8 mouse cellular contexts compared by ENCODE assay signal in genomic region chr6:86395969-86396368, GRCm38 (mm10). TPM values are rescaled to one million over a fixed set of nuclear protein-coding genes. Genes with fewer than 3 reads are reported as not detected.
A peak's percentile ranks its signal among the peaks of the same experiment; 100 is the strongest.
DNase-seq lines count a peak whose midpoint lies in the region; ATAC-seq and TF ChIP-seq lines count a peak whose summit lies in the region.

No protein-coding gene starts in this region.

- ATAC-seq in heart, embryonic 14.5 days (ENCODE audit: insufficient number of reproducible peaks, insufficient read depth, low FRiP score, low read depth): no peak
- peak; percentile 0; the same call in 1 of the 2 replicates for ATAC-seq in hindbrain, embryonic 13.5 days (ENCODE audit: low FRiP score)
- no peak for ATAC-seq in midbrain, embryonic 12.5 days (ENCODE audit: low FRiP score, low read depth)

- H3K27me3 ChIP-seq in heart, embryonic 14.5 days (ENCODE audit: control insufficient read depth, insufficient read depth, low read length): no peaks in the 10 kb centered on the region
- no peaks in the 10 kb centered on the region for H3K27me3 ChIP-seq in MEL (ENCODE audit: control insufficient read depth in 1 of 2, insufficient read depth in 2 of 2, low read length in 2 of 2)
- no peaks in the 10 kb centered on the region; the same call in 1 of the 2 replicates for H3K27me3 ChIP-seq in hindbrain, embryonic 13.5 days
- 0 out of 2 replicates have a peak, but pooled peaks cover 4% of the 10 kb centered on the region for H3K27me3 ChIP-seq in midbrain, embryonic 12.5 days

- WGBS in heart, embryonic 14.5 days: 22% methylated on average over 10 of the region's 10 CpGs
- WGBS in hindbrain, embryonic 13.5 days: 14% methylated on average over 10 of the region's 10 CpGs
- WGBS in midbrain, embryonic 12.5 days: 40% methylated on average over 10 of the region's 10 CpGs

- peak in 1 of 2 experiments; percentile 48; a peak in 2 of 4 replicates for TF ChIP-seq EP300 in MEL (IDR thresholded peaks at IDR 0.05; ENCODE audit: low read depth in 1 of 2, low read length in 2 of 2)

- TF ChIP-seq POLR2A in MEL (IDR thresholded peaks at IDR 0.05; ENCODE audit: control insufficient read depth in 1 of 2, insufficient read depth in 1 of 2, low read depth in 1 of 2, low read length in 2 of 2, poor library complexity in 1 of 2): no peak

- H3K9ac ChIP-seq in heart, embryonic 14.5 days (ENCODE audit: low read length): peak overlapping the region; percentile 91
- H3K9ac ChIP-seq in MEL (ENCODE audit: control insufficient read depth, low read depth, low read length, poor library complexity, severe bottlenecking): peak overlapping the region; percentile 82
- H3K9ac ChIP-seq in hindbrain, embryonic 13.5 days: peak overlapping the region; percentile 96
- H3K9ac ChIP-seq in midbrain, embryonic 12.5 days (replicated peaks): peak overlapping the region; percentile 90

- no peak overlapping the region for H3K27ac ChIP-seq in heart, embryonic 14.5 days (replicated peaks in 1 of 2; ENCODE audit: control insufficient read depth in 1 of 2, insufficient read depth in 1 of 2, low read depth in 2 of 2, low read length in 2 of 2)
- H3K27ac ChIP-seq in MEL (ENCODE audit: control insufficient read depth, low read depth, low read length): peak overlapping the region; percentile 62
- peak overlapping the region; percentile 95 for H3K27ac ChIP-seq in hindbrain, embryonic 13.5 days
- peak overlapping the region; percentile 91 for H3K27ac ChIP-seq in midbrain, embryonic 12.5 days (replicated peaks)

- no peak for DNase-seq in heart, adult 8-10 months (ENCODE audit: low spot score)
- DNase-seq in MEL (ENCODE audit: low read depth, low spot score): peak; percentile 72
- no peak for DNase-seq in layer of hippocampus, adult 18-20 months (ENCODE audit: low spot score in 2 of 2)
- DNase-seq in thymus, adult 18-20 months: no peak
- DNase-seq in right cerebral cortex, postnatal 10 days (ENCODE audit: low spot score in 2 of 2): no peak

- H3K9me3 ChIP-seq in heart, embryonic 14.5 days (ENCODE audit: control insufficient read depth, low read length): no peaks in the 10 kb centered on the region
- H3K9me3 ChIP-seq in MEL (replicated peaks; ENCODE audit: insufficient read depth, low read length): no peaks in the 10 kb centered on the region
- H3K9me3 ChIP-seq in hindbrain, embryonic 13.5 days: no peaks in the 10 kb centered on the region
- H3K9me3 ChIP-seq in midbrain, embryonic 12.5 days: no peaks in the 10 kb centered on the region

- TF ChIP-seq CTCF in MEL (IDR thresholded peaks at IDR 0.05 in 2 of 3, conservative IDR thresholded peaks at IDR 0.05 in 1 of 3; ENCODE audit: control insufficient read depth in 1 of 3, insufficient read depth in 1 of 3, low read depth in 2 of 3, low read length in 3 of 3, poor library complexity in 1 of 3, severe bottlenecking in 1 of 3): no peak

- peaks cover 9% of the 10 kb centered on the region for H3K79me2 ChIP-seq in MEL (ENCODE audit: control insufficient read depth, insufficient read depth, low read length, poor library complexity)

- H3K4me3 ChIP-seq in heart, embryonic 14.5 days (ENCODE audit: control insufficient read depth in 1 of 2, insufficient read depth in 1 of 2, low read depth in 1 of 2, low read length in 2 of 2): peak overlapping the region; percentile 84 to 94
- H3K4me3 ChIP-seq in MEL (ENCODE audit: control insufficient read depth in 1 of 2, insufficient read depth in 1 of 2, low read depth in 2 of 2, low read length in 2 of 2): peak overlapping the region; percentile 81 to 94
- peak overlapping the region; percentile 97 for H3K4me3 ChIP-seq in hindbrain, embryonic 13.5 days
- H3K4me3 ChIP-seq in midbrain, embryonic 12.5 days: peak overlapping the region; percentile 91

- H3K36me3 ChIP-seq in heart, embryonic 14.5 days (ENCODE audit: control insufficient read depth, insufficient read depth, low read length): peaks cover 27% of the 10 kb centered on the region
- H3K36me3 ChIP-seq in MEL (ENCODE audit: control insufficient read depth in 1 of 2, insufficient read depth in 2 of 2, low read length in 2 of 2): peaks cover 3 to 8% of the 10 kb centered on the region in 2 experiments
- peaks cover 31% of the 10 kb centered on the region for H3K36me3 ChIP-seq in hindbrain, embryonic 13.5 days
- peaks cover 26% of the 10 kb centered on the region for H3K36me3 ChIP-seq in midbrain, embryonic 12.5 days

- peak overlapping the region; percentile 79 for H3K4me2 ChIP-seq in heart, embryonic 14.5 days (ENCODE audit: low read length)
- H3K4me2 ChIP-seq in hindbrain, embryonic 13.5 days: peak overlapping the region; percentile 74
- H3K4me2 ChIP-seq in midbrain, embryonic 12.5 days (replicated peaks): peak overlapping the region; percentile 70

- H3K4me1 ChIP-seq in heart, embryonic 14.5 days (ENCODE audit: control insufficient read depth in 2 of 2, insufficient read depth in 2 of 2, low read length in 2 of 2): peaks cover 9 to 30% of the 10 kb centered on the region in 2 experiments
- H3K4me1 ChIP-seq in MEL (ENCODE audit: control insufficient read depth in 1 of 2, insufficient read depth in 2 of 2, low read length in 2 of 2): peaks cover 0 to 13% of the 10 kb centered on the region in 2 experiments; a peak in 2 of 4 replicates
- peaks cover 39% of the 10 kb centered on the region for H3K4me1 ChIP-seq in hindbrain, embryonic 13.5 days (replicated peaks)
- peaks cover 29% of the 10 kb centered on the region for H3K4me1 ChIP-seq in midbrain, embryonic 12.5 days

- no peak for TF ChIP-seq RAD21 in MEL (IDR thresholded peaks at IDR 0.05; ENCODE audit: low read depth, low read length)

TF ChIP-seq in MEL, 35 proteins besides CTCF, POLR2A, EP300 and RAD21 (continues in another document):
- TF ChIP-seq GATA1 (IDR thresholded peaks at IDR 0.05; ENCODE audit: low read depth, low read length) (0 out of 2 replicates have a peak, but pooled peaks have one; percentile 24), SIN3A (IDR thresholded peaks at IDR 0.05; ENCODE audit: low read length) (peak; percentile 0; the same call in 1 of the 2 replicates), JUND (IDR thresholded peaks at IDR 0.05; ENCODE audit: low read depth, low read length) (0 out of 2 replicates have a peak, but pooled peaks have one; percentile 20), MEF2A (IDR thresholded peaks at IDR 0.05; ENCODE audit: extremely low read depth, insufficient replicate concordance, low read depth, low read length, poor library complexity, severe bottlenecking) (no peak)

RNA-seq across cellular contexts. Expression of gene Pcyox1, which starts 1.0 kb away (rescaled TPM):
- polyA plus RNA-seq in heart, embryonic 14.5 days (2014; fragmentation: Nextera tagmentation; extraction: Ambion mirVana): 59.2 and 66.6 TPM in 2 replicates
- total RNA-seq in heart, adult 8-10 months (2022): 10 to 100 TPM; 68.7 to 96.5 (median 89.3) TPM
- 16.0 and 18.3 TPM in 2 replicates for total RNA-seq in MEL (2012; rRNA removed)
- polyA plus RNA-seq in MEL (2012; ENCODE audit: insufficient read depth in 1 of 2, insufficient read length in 2 of 2, low read depth in 1 of 2, low replicate concordance in 2 of 2, missing spikeins in 1 of 2): 10 to 100 TPM in 1 of 2 experiments, not detected in 1; 28.1 TPM
- 110 and 114 TPM in 2 replicates for polyA plus RNA-seq in hindbrain, embryonic 13.5 days (2015; fragmentation: Nextera tagmentation; extraction: Ambion mirVana)
- polyA plus RNA-seq in midbrain, embryonic 12.5 days (2016; fragmentation: Nextera tagmentation; extraction: Ambion mirVana): 128 and 129 TPM in 2 replicates
- total RNA-seq in layer of hippocampus, adult 18-20 months (2021): 100 to 1,000 TPM; 111 to 113 TPM

RNA-seq across cellular contexts. Expression of gene Tia1, which starts 8.1 kb away (rescaled TPM):
- 133 and 140 TPM in 2 replicates for polyA plus RNA-seq in heart, embryonic 14.5 days (2014; fragmentation: Nextera tagmentation; extraction: Ambion mirVana)
- total RNA-seq in heart, adult 8-10 months (2022): 10 to 100 TPM; 16.3 to 20.2 (median 17.6) TPM
- 20.5 and 21.5 TPM in 2 replicates for total RNA-seq in MEL (2012; rRNA removed)
- 10 to 100 TPM in 1 of 2 experiments, not detected in 1; 25.3 TPM for polyA plus RNA-seq in MEL (2012; ENCODE audit: insufficient read depth in 1 of 2, insufficient read length in 2 of 2, low read depth in 1 of 2, low replicate concordance in 2 of 2, missing spikeins in 1 of 2)
- polyA plus RNA-seq in hindbrain, embryonic 13.5 days (2015; fragmentation: Nextera tagmentation; extraction: Ambion mirVana): 359 and 370 TPM in 2 replicates
- 356 and 362 TPM in 2 replicates for polyA plus RNA-seq in midbrain, embryonic 12.5 days (2016; fragmentation: Nextera tagmentation; extraction: Ambion mirVana)
- total RNA-seq in layer of hippocampus, adult 18-20 months (2021): 100 to 1,000 TPM; 114 to 120 TPM

RNA-seq across cellular contexts. Expression of gene Snrpg, which starts 24.9 kb away (rescaled TPM):
- polyA plus RNA-seq in heart, embryonic 14.5 days (2014; fragmentation: Nextera tagmentation; extraction: Ambion mirVana): 330 and 384 TPM in 2 replicates
- total RNA-seq in heart, adult 8-10 months (2022): 10 to 100 TPM; 37.0 to 60.8 (median 40.2) TPM
- 748 and 796 TPM in 2 replicates for total RNA-seq in MEL (2012; rRNA removed)
- 1,000 to 10,000 TPM in 1 of 2 experiments, 100 to 1,000 TPM in 1; 761 to 1,339 TPM for polyA plus RNA-seq in MEL (2012; ENCODE audit: insufficient read depth in 1 of 2, insufficient read length in 2 of 2, low read depth in 1 of 2, low replicate concordance in 2 of 2, missing spikeins in 1 of 2)
- polyA plus RNA-seq in hindbrain, embryonic 13.5 days (2015; fragmentation: Nextera tagmentation; extraction: Ambion mirVana): 479 and 486 TPM in 2 replicates
- polyA plus RNA-seq in midbrain, embryonic 12.5 days (2016; fragmentation: Nextera tagmentation; extraction: Ambion mirVana): 580 and 612 TPM in 2 replicates
- 10 to 100 TPM; 55.5 to 74.0 TPM for total RNA-seq in layer of hippocampus, adult 18-20 months (2021)

RNA-seq across cellular contexts. Expression of gene Gm44790, which starts 30.5 kb away (rescaled TPM):
- not detected in 2 replicates for polyA plus RNA-seq in heart, embryonic 14.5 days (2014; fragmentation: Nextera tagmentation; extraction: Ambion mirVana)
- 1 to 10 TPM in 1 of 4 experiments, under 1 TPM in 1, not detected in 2; 0.47 to 3.2 TPM for total RNA-seq in heart, adult 8-10 months (2022)
- 0.77 and 0.88 TPM in 2 replicates for total RNA-seq in MEL (2012; rRNA removed)
- polyA plus RNA-seq in MEL (2012; ENCODE audit: insufficient read depth in 1 of 2, insufficient read length in 2 of 2, low read depth in 1 of 2, low replicate concordance in 2 of 2, missing spikeins in 1 of 2): under 1 TPM in 1 of 2 experiments, not detected in 1; 0.29 TPM
- polyA plus RNA-seq in hindbrain, embryonic 13.5 days (2015; fragmentation: Nextera tagmentation; extraction: Ambion mirVana): 0.52 TPM in 1 of 2 replicates, not detected in the other
- polyA plus RNA-seq in midbrain, embryonic 12.5 days (2016; fragmentation: Nextera tagmentation; extraction: Ambion mirVana): 0.68 and 0.81 TPM in 2 replicates
- 1 to 10 TPM in 1 of 2 experiments, under 1 TPM in 1; 0.84 to 2.8 TPM for total RNA-seq in layer of hippocampus, adult 18-20 months (2021)

RNA-seq across cellular contexts. Expression of gene Fam136a, which starts 30.5 kb away (rescaled TPM):
- polyA plus RNA-seq in heart, embryonic 14.5 days (2014; fragmentation: Nextera tagmentation; extraction: Ambion mirVana): 91.6 and 91.9 TPM in 2 replicates
- 10 to 100 TPM; 24.7 to 28.7 (median 25.4) TPM for total RNA-seq in heart, adult 8-10 months (2022)
- total RNA-seq in MEL (2012; rRNA removed): 87.8 and 89.2 TPM in 2 replicates
- polyA plus RNA-seq in MEL (2012; ENCODE audit: insufficient read depth in 1 of 2, insufficient read length in 2 of 2, low read depth in 1 of 2, low replicate concordance in 2 of 2, missing spikeins in 1 of 2): 10 to 100 TPM in 1 of 2 experiments, not detected in 1; 53.0 TPM
- polyA plus RNA-seq in hindbrain, embryonic 13.5 days (2015; fragmentation: Nextera tagmentation; extraction: Ambion mirVana): 115 and 123 TPM in 2 replicates
- 118 and 120 TPM in 2 replicates for polyA plus RNA-seq in midbrain, embryonic 12.5 days (2016; fragmentation: Nextera tagmentation; extraction: Ambion mirVana)
- 10 to 100 TPM; 29.2 to 31.6 TPM for total RNA-seq in layer of hippocampus, adult 18-20 months (2021)

Comparison
In these comparisons a context has a peak if more than half of its experiments do, and no peak if none do; other contexts are left out.
1. H3K27ac ChIP-seq: peak in MEL (single experiment), hindbrain, embryonic 13.5 days (single experiment) and midbrain, embryonic 12.5 days (single experiment); none in heart, embryonic 14.5 days (0 of 2).
2. Peak in every context shown above with its lines, with median percentiles within 50 percentile points of each other: H3K4me2 ChIP-seq, H3K4me3 ChIP-seq and H3K9ac ChIP-seq.